Mouse (Mus musculus): ENCODE results near the gene Gm7030. TPM values are rescaled to one million over a fixed set of nuclear protein-coding genes. Genes with fewer than 3 reads are reported as not detected.
A peak's percentile ranks its signal among the peaks of the same experiment; 100 is the strongest.
"Not testable (repeated sequence)": the region's sequence is repeated elsewhere in the genome, so short reads cannot be mapped to it uniquely, and the experiment has no call there.

Gene Gm7030
- polyA plus RNA-seq, 1 experiment, result not detected

- Histone ChIP-seq H3K4me3 (replicated peaks; ENCODE audit: control insufficient read depth, low read depth, low read length) (peak overlapping the region; percentile 20), H3K4me1 (ENCODE audit: control insufficient read depth, insufficient read depth, low read length) (no peaks in the 10 kb centered on the region), H3K27ac (ENCODE audit: control insufficient read depth, insufficient read depth, low read depth, low read length, poor library complexity) (no peak overlapping the region)
- TF ChIP-seq POLR2A (IDR thresholded peaks at IDR 0.05; ENCODE audit: borderline replicate concordance, control insufficient read depth, low read depth, low read length), result no peak
- TF ChIP-seq CTCF (IDR thresholded peaks at IDR 0.05; ENCODE audit: control insufficient read depth, insufficient read depth, low read length), result no peak
- 2% methylated on average over 56 of the region's 56 CpGs for WGBS
Measured at GRCm38 (mm10) chr17:36161129-36162051, 32.2 kb upstream of the Gm7030 start.

- WGBS, result 18% methylated on average over 11 of the region's 11 CpGs
- H3K4me1 ChIP-seq (ENCODE audit: control insufficient read depth, insufficient read depth, low read length); H3K4me3 ChIP-seq (replicated peaks; ENCODE audit: control insufficient read depth, low read depth, low read length); H3K27ac ChIP-seq (ENCODE audit: control insufficient read depth, insufficient read depth, low read depth, low read length, poor library complexity): not testable (repeated sequence)
Measured at GRCm38 (mm10) chr17:36158264-36158663, 29.0 kb upstream of the Gm7030 start.

DNA sequence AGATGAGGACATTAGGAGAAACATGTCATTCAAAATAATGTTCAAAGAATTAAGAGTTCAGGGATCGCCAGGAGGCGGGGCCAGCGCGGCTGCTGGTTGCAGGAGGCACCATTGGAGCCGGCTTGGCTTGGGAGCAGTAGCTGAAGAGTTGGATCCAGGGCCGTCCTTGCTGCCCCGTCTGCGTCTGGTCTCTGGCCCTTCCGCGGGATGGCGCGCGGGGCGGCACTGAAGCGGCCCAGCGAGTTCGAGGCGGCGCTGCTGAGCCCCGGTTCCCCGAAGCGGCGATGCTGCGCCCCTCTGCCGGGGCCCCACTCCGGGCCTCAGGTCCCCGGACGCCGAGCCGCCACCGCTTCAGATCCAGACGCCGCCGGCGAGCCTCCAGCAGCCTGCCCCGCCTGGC, 28.6 kb upstream of the Gm7030 start:
- not testable (repeated sequence) for H3K27ac ChIP-seq (ENCODE audit: control insufficient read depth, insufficient read depth, low read depth, low read length, poor library complexity); H3K4me3 ChIP-seq (replicated peaks; ENCODE audit: control insufficient read depth, low read depth, low read length); H3K4me1 ChIP-seq (ENCODE audit: control insufficient read depth, insufficient read depth, low read length)
- WGBS, result 1% methylated on average over 36 of the region's 36 CpGs

DNA sequence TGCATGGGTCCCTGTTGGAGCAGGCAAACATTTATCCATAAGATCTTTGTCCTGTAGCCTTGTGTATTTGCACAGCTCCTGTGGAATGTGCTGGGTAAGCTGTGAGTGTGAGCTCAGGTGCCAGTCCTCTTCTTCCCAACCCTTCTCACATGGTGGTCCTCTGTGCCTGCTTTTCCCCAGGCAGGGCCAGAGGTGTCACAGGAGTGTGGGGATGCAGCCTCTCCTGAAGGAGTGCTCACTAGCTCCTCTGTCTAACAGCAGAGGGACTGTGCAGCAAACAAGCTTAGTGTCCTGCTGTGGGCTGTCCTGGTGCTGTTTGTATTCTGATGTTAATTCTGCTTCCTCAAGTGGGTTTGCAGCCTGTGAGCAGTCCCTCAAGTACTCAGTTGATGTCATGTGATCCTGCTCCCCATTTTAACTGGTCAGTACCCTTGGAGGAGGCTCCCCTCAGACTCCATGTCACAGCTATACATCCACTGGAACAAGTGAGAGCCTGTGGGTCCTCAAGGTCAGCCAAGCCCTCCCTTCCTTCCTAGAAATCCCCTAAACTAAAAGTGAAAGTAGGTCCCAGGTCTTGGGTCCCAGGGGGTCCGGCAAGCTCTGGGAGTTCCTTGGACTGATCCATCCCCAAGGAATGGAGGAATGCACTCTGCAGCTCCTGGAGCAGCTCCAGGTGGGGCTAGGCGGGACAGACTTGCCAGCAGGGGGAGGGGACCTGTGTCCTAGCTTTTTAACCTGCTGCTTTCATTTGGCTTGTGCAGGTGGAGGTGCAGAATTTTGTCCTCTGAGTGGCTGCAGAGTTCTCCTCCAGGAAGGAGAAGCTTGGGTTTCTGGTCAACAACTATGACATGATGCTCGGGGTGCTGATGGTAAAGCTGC, 25.3 kb upstream of the Gm7030 start:
- H3K27ac ChIP-seq (ENCODE audit: control insufficient read depth, insufficient read depth, low read depth, low read length, poor library complexity), result no peak overlapping the region
- no peaks in the 10 kb centered on the region for H3K4me1 ChIP-seq (ENCODE audit: control insufficient read depth, insufficient read depth, low read length)
- TF ChIP-seq POLR2A (IDR thresholded peaks at IDR 0.05; ENCODE audit: borderline replicate concordance, control insufficient read depth, low read depth, low read length) (no peak), CTCF (IDR thresholded peaks at IDR 0.05; ENCODE audit: control insufficient read depth, insufficient read depth, low read length) (no peak)
- no peak overlapping the region for H3K4me3 ChIP-seq (replicated peaks; ENCODE audit: control insufficient read depth, low read depth, low read length)
- 33% methylated on average over 3 of the region's 3 CpGs for WGBS

DNA sequence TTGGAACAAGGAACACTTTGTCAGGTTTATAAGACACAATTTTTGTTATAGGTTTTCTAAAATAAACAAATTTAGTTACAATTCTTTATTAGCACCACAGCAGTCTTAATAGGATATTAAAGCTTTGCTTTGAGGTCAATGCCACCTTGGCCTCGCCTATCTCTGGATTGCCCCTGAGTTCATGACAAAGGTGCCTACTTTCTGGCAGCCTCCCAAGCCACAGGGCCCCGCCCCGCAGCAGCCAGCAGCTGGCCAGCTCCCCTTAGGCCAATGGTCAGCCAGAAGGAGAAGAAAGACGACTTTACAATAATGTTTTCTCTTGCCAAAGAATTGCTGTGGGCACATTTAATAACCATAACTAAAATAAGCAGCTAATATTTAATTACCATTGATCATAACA, 22.0 kb upstream of the Gm7030 start:
- WGBS, result 31% methylated on average over 4 of the region's 4 CpGs
- H3K27ac ChIP-seq (ENCODE audit: control insufficient read depth, insufficient read depth, low read depth, low read length, poor library complexity); H3K4me3 ChIP-seq (replicated peaks; ENCODE audit: control insufficient read depth, low read depth, low read length); H3K4me1 ChIP-seq (ENCODE audit: control insufficient read depth, insufficient read depth, low read length): not testable (repeated sequence)

- not testable (repeated sequence) for H3K4me3 ChIP-seq (replicated peaks; ENCODE audit: control insufficient read depth, low read depth, low read length); H3K4me1 ChIP-seq (ENCODE audit: control insufficient read depth, insufficient read depth, low read length); H3K27ac ChIP-seq (ENCODE audit: control insufficient read depth, insufficient read depth, low read depth, low read length, poor library complexity)
- 88% methylated on average over 5 of the region's 5 CpGs for WGBS
Measured at GRCm38 (mm10) chr17:36148468-36148867, 19.2 kb upstream of the Gm7030 start.

- WGBS, result 63% methylated on average over 1 of the region's 1 CpGs
- not testable (repeated sequence) for H3K4me1 ChIP-seq (ENCODE audit: control insufficient read depth, insufficient read depth, low read length)
Measured at GRCm38 (mm10) chr17:36146937-36147336, 17.7 kb upstream of the Gm7030 start.

DNA sequence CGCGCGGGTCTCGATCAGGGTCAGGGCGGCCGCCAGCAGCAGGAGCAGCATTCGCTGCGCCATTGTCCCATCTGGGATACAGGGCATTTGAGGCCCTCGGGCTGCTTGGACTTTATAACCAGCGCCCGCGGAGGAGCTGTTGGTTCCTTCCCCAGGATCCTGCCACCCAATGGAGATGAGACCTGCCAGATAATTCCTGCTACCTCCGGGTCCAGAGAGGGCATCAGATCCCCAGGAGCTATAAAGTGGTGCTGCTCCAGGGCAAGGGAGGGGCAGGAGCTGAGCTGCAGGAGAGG, 16.6 kb upstream of the Gm7030 start:
- WGBS, result 7% methylated on average over 13 of the region's 13 CpGs
- not testable (repeated sequence) for H3K4me1 ChIP-seq (ENCODE audit: control insufficient read depth, insufficient read depth, low read length); H3K4me3 ChIP-seq (replicated peaks; ENCODE audit: control insufficient read depth, low read depth, low read length); H3K27ac ChIP-seq (ENCODE audit: control insufficient read depth, insufficient read depth, low read depth, low read length, poor library complexity)

More at GRCm38 (mm10) chr17:36146937-36147336, 17.7 kb upstream of the Gm7030 start:
- not testable (repeated sequence) for H3K27ac ChIP-seq (ENCODE audit: control insufficient read depth, insufficient read depth, low read depth, low read length, poor library complexity); H3K4me3 ChIP-seq (replicated peaks; ENCODE audit: control insufficient read depth, low read depth, low read length)

DNA sequence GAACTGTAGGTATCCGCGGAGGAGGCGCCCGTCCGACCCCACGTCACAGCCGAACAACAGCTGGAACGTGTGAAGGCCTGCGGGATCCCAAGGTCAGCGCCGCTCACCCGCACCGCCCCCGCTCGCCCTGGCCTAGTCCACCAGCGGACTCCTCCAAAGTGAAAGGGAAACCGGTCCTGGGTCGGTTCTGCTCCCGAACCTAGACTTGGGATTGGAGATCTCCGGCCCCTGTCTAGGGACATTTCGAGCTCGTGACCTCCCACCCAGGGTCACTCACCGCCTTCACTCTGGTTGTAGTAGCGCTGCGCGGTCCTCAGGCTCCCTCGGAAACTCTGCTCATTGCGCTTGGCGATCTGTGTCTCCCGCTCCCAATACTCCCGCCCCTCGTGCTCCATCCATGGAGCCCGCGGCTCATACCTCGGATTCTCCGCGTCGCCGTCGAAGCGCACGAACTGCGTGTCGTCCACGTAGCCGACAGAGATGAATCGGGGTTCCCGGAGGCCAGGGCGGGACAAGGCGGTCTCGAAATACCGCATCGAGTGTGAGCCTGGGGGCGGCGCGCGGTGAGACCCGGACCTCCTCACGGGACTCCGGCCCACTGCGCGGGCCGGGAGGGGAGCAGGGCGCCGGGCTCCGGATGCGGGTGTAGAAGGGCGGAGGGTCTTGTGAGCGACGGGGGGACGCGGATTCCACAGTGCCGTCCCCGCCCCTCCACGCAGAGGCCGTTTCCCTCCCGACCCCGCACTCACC, 16.1 kb upstream of the Gm7030 start:
- Histone ChIP-seq H3K4me1 (ENCODE audit: control insufficient read depth, insufficient read depth, low read length) (no peaks in the 10 kb centered on the region; the same call in 1 of the 2 replicates), H3K4me3 (replicated peaks; ENCODE audit: control insufficient read depth, low read depth, low read length) (peak overlapping the region; percentile 64), H3K27ac (ENCODE audit: control insufficient read depth, insufficient read depth, low read depth, low read length, poor library complexity) (no peak overlapping the region)
- WGBS, result 1% methylated on average over 78 of the region's 78 CpGs
- no peak for TF ChIP-seq POLR2A (IDR thresholded peaks at IDR 0.05; ENCODE audit: borderline replicate concordance, control insufficient read depth, low read depth, low read length)
- TF ChIP-seq CTCF (IDR thresholded peaks at IDR 0.05; ENCODE audit: control insufficient read depth, insufficient read depth, low read length), result no peak

DNA sequence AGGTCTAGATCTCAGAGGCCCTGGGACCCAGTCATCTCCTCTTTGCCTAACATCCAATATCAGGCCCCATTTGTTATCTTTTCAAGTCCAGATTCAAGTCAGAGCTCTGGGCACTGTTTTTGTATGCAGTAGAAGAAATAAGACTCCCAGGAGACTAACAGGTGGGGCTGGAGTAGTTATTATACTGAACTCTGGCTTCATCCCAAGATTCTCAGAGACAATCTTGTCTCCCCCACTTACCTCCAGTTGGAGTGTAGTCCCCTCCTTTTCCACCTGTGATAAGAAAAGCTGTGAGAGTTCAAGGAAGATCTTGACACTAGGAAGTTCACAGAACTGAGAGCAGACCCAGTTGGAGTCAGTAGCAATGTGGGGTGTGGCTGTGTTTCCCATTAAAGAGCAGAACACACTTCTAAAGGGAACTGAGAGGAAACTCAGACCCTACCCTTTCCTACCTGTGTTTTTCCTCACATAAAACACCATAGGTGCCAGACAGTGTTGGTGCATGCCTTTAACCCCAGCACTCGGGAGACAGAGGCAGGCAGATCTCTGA, 7.1 kb upstream of the Gm7030 start:
- H3K4me1 ChIP-seq (ENCODE audit: control insufficient read depth, insufficient read depth, low read length), result not testable (repeated sequence)
- 72% methylated on average over 1 of the region's 1 CpGs for WGBS

DNA sequence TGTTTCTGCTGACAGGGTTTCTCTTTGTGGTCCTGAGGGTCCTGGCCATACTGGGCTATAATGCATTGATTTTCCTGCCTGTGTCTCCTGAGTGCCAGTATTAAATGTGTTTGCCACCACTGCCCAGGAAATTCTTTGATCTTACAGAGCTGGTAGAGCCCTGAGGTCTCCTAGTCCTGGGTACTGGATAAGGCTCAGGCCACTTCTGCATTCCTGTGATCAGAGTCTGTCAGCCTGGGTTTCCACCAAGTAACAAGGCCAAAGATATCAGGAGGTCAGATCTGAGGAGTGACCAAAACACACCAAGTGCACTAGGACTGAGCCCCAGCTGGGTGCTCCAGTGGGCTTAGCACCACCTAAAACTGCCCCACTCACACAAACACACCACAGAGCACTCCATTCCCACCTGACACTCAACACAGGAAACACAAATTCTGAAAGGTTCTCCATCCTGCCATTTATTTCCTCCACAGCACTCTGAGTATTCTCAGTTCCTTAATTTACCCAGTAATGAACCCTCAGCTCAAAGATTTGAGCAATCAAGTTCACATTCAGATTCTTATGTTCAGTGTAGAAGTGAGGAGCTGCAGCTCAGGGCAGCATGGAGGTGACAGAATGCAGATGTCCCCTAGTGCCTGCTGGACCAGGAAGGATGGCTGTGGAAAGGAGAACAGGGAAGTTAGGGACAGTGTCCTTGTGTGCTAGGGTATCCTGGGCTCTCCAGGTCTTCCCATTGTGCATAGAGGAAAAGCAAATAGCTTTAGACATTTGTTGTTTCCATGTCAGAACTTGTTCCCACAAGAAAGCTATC, 6.4 kb upstream of the Gm7030 start:
- H3K4me1 ChIP-seq (ENCODE audit: control insufficient read depth, insufficient read depth, low read length); H3K27ac ChIP-seq (ENCODE audit: control insufficient read depth, insufficient read depth, low read depth, low read length, poor library complexity); H3K4me3 ChIP-seq (replicated peaks; ENCODE audit: control insufficient read depth, low read depth, low read length): not testable (repeated sequence)

More for the DNA sequence above, 7.1 kb upstream of the Gm7030 start:
- H3K4me3 ChIP-seq (replicated peaks; ENCODE audit: control insufficient read depth, low read depth, low read length); H3K27ac ChIP-seq (ENCODE audit: control insufficient read depth, insufficient read depth, low read depth, low read length, poor library complexity): not testable (repeated sequence)
